Mouse (Mus musculus) lung, postnatal 14 days (tissue): ENCODE data around the gene Ctnnd2.

Experiments
- DNase-seq: peaks from one replicate; pipeline ENCODE4 v3.0.0; 2021

The Ctnnd2 gene

GRCm38 (mm10) chr15:30757991-30758390 is 585.6 kb downstream of the Ctnnd2 start:
- no peak for DNase-seq

GRCm38 (mm10) chr15:30762211-30762610 is 589.8 kb downstream of the Ctnnd2 start:
- DNase-seq: no peak

- DNase-seq: no peak
Observed at GRCm38 (mm10) chr15:30762695-30763285, 590.4 kb downstream of the Ctnnd2 start.

GRCm38 (mm10) chr15:30776931-30777330 is 604.5 kb downstream of the Ctnnd2 start:
- no peak for DNase-seq

- no peak for DNase-seq
Observed at GRCm38 (mm10) chr15:30777801-30778200, 605.4 kb downstream of the Ctnnd2 start.

GRCm38 (mm10) chr15:30779903-30780302 is 607.5 kb downstream of the Ctnnd2 start:
- no peak for DNase-seq

GRCm38 (mm10) chr15:30780977-30781376 is 608.6 kb downstream of the Ctnnd2 start:
- no peak for DNase-seq

GRCm38 (mm10) chr15:30785706-30786320 is 613.4 kb downstream of the Ctnnd2 start:
- DNase-seq: no peak

- no peak for DNase-seq
Observed at GRCm38 (mm10) chr15:30793260-30793659, 620.9 kb downstream of the Ctnnd2 start.

GRCm38 (mm10) chr15:30795723-30796122 is 623.3 kb downstream of the Ctnnd2 start:
- DNase-seq: no peak

GRCm38 (mm10) chr15:30827424-30828263 is 655.3 kb downstream of the Ctnnd2 start:
- DNase-seq: no peak

GRCm38 (mm10) chr15:30857277-30858176 is 685.1 kb downstream of the Ctnnd2 start:
- no peak for DNase-seq

- DNase-seq: no peak
Observed at GRCm38 (mm10) chr15:30867429-30867828, 695.0 kb downstream of the Ctnnd2 start.

GRCm38 (mm10) chr15:30869673-30870512 is 697.5 kb downstream of the Ctnnd2 start:
- no peak for DNase-seq

GRCm38 (mm10) chr15:30875523-30875922 is 703.1 kb downstream of the Ctnnd2 start:
- DNase-seq: no peak

- no peak for DNase-seq
Observed at GRCm38 (mm10) chr15:30884692-30885334, 712.4 kb downstream of the Ctnnd2 start.

- no peak for DNase-seq
Observed at GRCm38 (mm10) chr15:30885410-30885809, 713.0 kb downstream of the Ctnnd2 start.

GRCm38 (mm10) chr15:30887559-30887958 is 715.2 kb downstream of the Ctnnd2 start:
- no peak for DNase-seq

GRCm38 (mm10) chr15:30891986-30892385 is 719.6 kb downstream of the Ctnnd2 start:
- no peak for DNase-seq

GRCm38 (mm10) chr15:30895063-30895462 is 722.7 kb downstream of the Ctnnd2 start:
- DNase-seq: no peak

- DNase-seq: no peak
Observed at GRCm38 (mm10) chr15:30897342-30897741, 724.9 kb downstream of the Ctnnd2 start.
